ENCODE assay signal across 9 mouse cellular contexts in the genomic region with DNA sequence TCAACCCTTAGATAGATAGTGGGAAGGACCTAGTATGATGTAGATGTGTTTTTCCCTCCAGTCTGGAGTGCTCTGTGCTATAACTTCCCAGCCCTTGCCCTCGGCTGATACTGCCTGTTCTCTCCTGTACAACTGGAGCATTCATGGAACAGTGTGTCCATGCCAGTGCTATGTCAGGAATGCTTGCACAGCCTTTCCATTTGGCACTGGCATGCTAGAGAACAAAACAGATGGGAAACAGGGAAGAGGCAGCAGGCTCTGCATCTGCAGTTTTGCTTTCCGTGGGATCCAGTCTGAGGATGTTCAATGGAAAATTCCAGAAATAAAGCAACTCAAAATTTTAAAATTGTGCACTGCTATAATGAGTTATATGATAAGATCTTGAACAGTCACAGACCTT. TPM values are rescaled to one million over a fixed set of nuclear protein-coding genes. Genes with fewer than 3 reads are reported as not detected.
DNase-seq lines count a peak whose midpoint lies in the region; ATAC-seq and TF ChIP-seq lines count a peak whose summit lies in the region.
"Had no signal": no experiment of that assay in that cellular context is flagged by ENCODE, and none has a peak within 500 bp of the region (broad histone marks: within the 10 kb centered on the region; RNA-seq: fewer than 3 reads in every experiment).

No protein-coding gene starts in this region.

- no peaks in the 10 kb centered on the region for H3K9me3 ChIP-seq in liver, embryonic 11.5 days (ENCODE audit: control insufficient read depth, low read length)
- no peaks in the 10 kb centered on the region for H3K9me3 ChIP-seq in stomach, embryonic 16.5 days (replicated peaks; ENCODE audit: control insufficient read depth, low read length)
- no peaks in the 10 kb centered on the region for H3K9me3 ChIP-seq in midbrain, embryonic 11.5 days (ENCODE audit: control insufficient read depth, low read length)
- H3K9me3 ChIP-seq in intestine, embryonic 15.5 days = no peaks in the 10 kb centered on the region
- H3K9me3 ChIP-seq: liver, embryonic 15.5 days had no signal

- no peak overlapping the region for H3K4me2 ChIP-seq in liver, embryonic 11.5 days
- no peak overlapping the region for H3K4me2 ChIP-seq in stomach, embryonic 16.5 days (ENCODE audit: low read depth, low read length)
- no peak overlapping the region for H3K4me2 ChIP-seq in midbrain, embryonic 11.5 days
- no peak overlapping the region for H3K4me2 ChIP-seq in intestine, embryonic 15.5 days (replicated peaks)
- H3K4me2 ChIP-seq: liver, embryonic 15.5 days had no signal

- no peak for TF ChIP-seq POLR2A in liver, adult 2 months (IDR thresholded peaks at IDR 0.05; ENCODE audit: extremely low read depth, insufficient read depth, low read length)

- H3K79me2 ChIP-seq in liver, adult 2 months (ENCODE audit: control insufficient read depth, insufficient read depth, low read length) = 0 out of 2 replicates have a peak, but pooled peaks cover 4% of the 10 kb centered on the region

- H3K4me1 ChIP-seq in liver, adult 2 months (ENCODE audit: control insufficient read depth, insufficient read depth, low read length) = no peaks in the 10 kb centered on the region
- H3K4me1 ChIP-seq in liver, embryonic 11.5 days (replicated peaks; ENCODE audit: control insufficient read depth, insufficient read depth, low read length) = 0 out of 2 replicates have a peak, but pooled peaks cover 7% of the 10 kb centered on the region
- H3K4me1 ChIP-seq in stomach, embryonic 16.5 days (ENCODE audit: control insufficient read depth, insufficient read depth, low read length) = no peaks in the 10 kb centered on the region
- no peaks in the 10 kb centered on the region for H3K4me1 ChIP-seq in midbrain, embryonic 11.5 days (ENCODE audit: control insufficient read depth, insufficient read depth, low read length)
- H3K4me1 ChIP-seq in intestine, embryonic 15.5 days (replicated peaks) = no peaks in the 10 kb centered on the region

- no peak for TF ChIP-seq CTCF in liver, adult 2 months (IDR thresholded peaks at IDR 0.05; ENCODE audit: low read depth, low read length)

- peaks cover 13% of the 10 kb centered on the region for H3K36me3 ChIP-seq in liver, adult 2 months (ENCODE audit: control insufficient read depth, insufficient read depth, low read length)
- peaks cover 27% of the 10 kb centered on the region for H3K36me3 ChIP-seq in liver, embryonic 11.5 days (ENCODE audit: control insufficient read depth, insufficient read depth, low read length)
- 0 out of 2 replicates have a peak, but pooled peaks cover 10% of the 10 kb centered on the region for H3K36me3 ChIP-seq in stomach, embryonic 16.5 days (ENCODE audit: control insufficient read depth, insufficient read depth, low read length)
- peaks cover 2% of the 10 kb centered on the region; the same call in 1 of the 2 replicates for H3K36me3 ChIP-seq in midbrain, embryonic 11.5 days (ENCODE audit: control insufficient read depth, insufficient read depth, low read length)
- peaks cover 13% of the 10 kb centered on the region for H3K36me3 ChIP-seq in intestine, embryonic 15.5 days

- WGBS in liver, adult 2 months = 84% methylated on average over 2 of the region's 2 CpGs
- WGBS in liver, embryonic 11.5 days = 91% methylated on average over 2 of the region's 2 CpGs
- 64% methylated on average over 2 of the region's 2 CpGs for WGBS in stomach, embryonic 16.5 days
- 85% methylated on average over 2 of the region's 2 CpGs for WGBS in midbrain, embryonic 11.5 days
- WGBS in intestine, embryonic 15.5 days = 81% methylated on average over 2 of the region's 2 CpGs

- H3K27me3 ChIP-seq in liver, adult 2 months (ENCODE audit: control insufficient read depth, insufficient read depth, low read length) = no peaks in the 10 kb centered on the region
- no peaks in the 10 kb centered on the region for H3K27me3 ChIP-seq in liver, embryonic 11.5 days (replicated peaks; ENCODE audit: control insufficient read depth, insufficient read depth, low read length)
- no peaks in the 10 kb centered on the region for H3K27me3 ChIP-seq in stomach, embryonic 16.5 days (ENCODE audit: control insufficient read depth, insufficient read depth, low read length)
- H3K27me3 ChIP-seq in midbrain, embryonic 11.5 days (ENCODE audit: control insufficient read depth, insufficient read depth, low read length) = no peaks in the 10 kb centered on the region
- no peaks in the 10 kb centered on the region for H3K27me3 ChIP-seq in intestine, embryonic 15.5 days (replicated peaks)
- H3K27me3 ChIP-seq: liver, embryonic 15.5 days had no signal

- no peak overlapping the region for H3K27ac ChIP-seq in liver, adult 2 months (replicated peaks; ENCODE audit: insufficient read depth, low read depth, low read length)
- H3K27ac ChIP-seq in liver, embryonic 11.5 days (ENCODE audit: low read depth, low read length) = no peak overlapping the region
- H3K27ac ChIP-seq in stomach, embryonic 16.5 days (ENCODE audit: low read length) = peak overlapping the region; percentile 51; the same call in 1 of the 2 replicates
- H3K27ac ChIP-seq in midbrain, embryonic 11.5 days (ENCODE audit: low read depth, low read length) = no peak overlapping the region
- H3K27ac ChIP-seq in intestine, embryonic 15.5 days = no peak overlapping the region
- H3K27ac ChIP-seq: liver, embryonic 15.5 days had no signal

- no peak for ATAC-seq in liver, embryonic 11.5 days (replicated peaks; ENCODE audit: low FRiP score)
- no peak for ATAC-seq in stomach, embryonic 16.5 days (ENCODE audit: insufficient read depth, low FRiP score)
- no peak for ATAC-seq in midbrain, embryonic 11.5 days (ENCODE audit: low FRiP score)
- ATAC-seq in intestine, embryonic 15.5 days = no peak

- H3K9ac ChIP-seq in liver, adult 2 months (ENCODE audit: low read depth, low read length) = no peak overlapping the region
- H3K9ac ChIP-seq in liver, embryonic 11.5 days (ENCODE audit: low read depth, low read length) = no peak overlapping the region
- H3K9ac ChIP-seq in stomach, embryonic 16.5 days (ENCODE audit: low read length) = no peak overlapping the region
- H3K9ac ChIP-seq in midbrain, embryonic 11.5 days (ENCODE audit: low read length) = no peak overlapping the region
- no peak overlapping the region for H3K9ac ChIP-seq in intestine, embryonic 15.5 days
- H3K9ac ChIP-seq: liver, embryonic 15.5 days had no signal

- peak; percentile 22 for DNase-seq in liver, adult 2 months (ENCODE audit: extremely low read depth, low read depth, low spot score)
- DNase-seq in liver, embryonic 11.5 days (ENCODE audit: low spot score) = no peak
- DNase-seq in heart, adult 18-20 months = peak; percentile 57 to 87
- DNase-seq in layer of hippocampus, adult 9-11 months = peak; percentile 94
- no peak for DNase-seq in midbrain, embryonic 11.5 days (ENCODE audit: low spot score, missing footprints)
- DNase-seq in ovary, postnatal 10 days (ENCODE audit: low spot score) = no peak

- H3K4me3 ChIP-seq in liver, adult 2 months (ENCODE audit: insufficient read depth, low read depth, low read length) = no peak overlapping the region
- H3K4me3 ChIP-seq in liver, embryonic 11.5 days (ENCODE audit: low read depth, low read length) = no peak overlapping the region
- no peak overlapping the region for H3K4me3 ChIP-seq in stomach, embryonic 16.5 days (replicated peaks; ENCODE audit: low read length)
- no peak overlapping the region for H3K4me3 ChIP-seq in midbrain, embryonic 11.5 days (ENCODE audit: low read depth, low read length)
- H3K4me3 ChIP-seq in intestine, embryonic 15.5 days (replicated peaks) = no peak overlapping the region
- H3K4me3 ChIP-seq: liver, embryonic 15.5 days had no signal

RNA-seq across cellular contexts. Expression of a gene that starts 33.5 kb away (rescaled TPM):
- 18.9 and 19.3 TPM in 2 replicates for total RNA-seq in liver, adult 2 months (2014; rRNA removed)
- 21.3 and 32.9 TPM in 2 replicates for polyA plus RNA-seq in liver, adult 2 months (2012; rRNA removed)
- polyA plus RNA-seq in liver, embryonic 11.5 days (2014; fragmentation: Nextera tagmentation; extraction: Ambion mirVana) = 38.7 and 40.9 TPM in 2 replicates
- total RNA-seq in heart, adult 18-20 months (2021) = 10 to 100 TPM; 23.2 to 29.1 TPM
- 32.9 and 35.5 TPM in 2 replicates for polyA plus RNA-seq in stomach, embryonic 16.5 days (2015; fragmentation: Nextera tagmentation; extraction: Ambion mirVana)
- polyA plus RNA-seq in midbrain, embryonic 11.5 days (2014; fragmentation: Nextera tagmentation; extraction: Ambion mirVana) = 41.9 and 43.1 TPM in 2 replicates
- polyA plus RNA-seq in intestine, embryonic 15.5 days (2015; fragmentation: Nextera tagmentation; extraction: Ambion mirVana) = 29.2 and 32.5 TPM in 2 replicates

RNA-seq across cellular contexts. Expression of a gene that starts 49.5 kb away (rescaled TPM):
- 0.09 and 0.20 TPM in 2 replicates for total RNA-seq in liver, adult 2 months (2014; rRNA removed)
- 0.26 and 0.31 TPM in 2 replicates for polyA plus RNA-seq in liver, adult 2 months (2012; rRNA removed)
- 0.44 and 0.67 TPM in 2 replicates for polyA plus RNA-seq in liver, embryonic 11.5 days (2014; fragmentation: Nextera tagmentation; extraction: Ambion mirVana)
- under 1 TPM; 0.85 to 0.94 TPM for total RNA-seq in heart, adult 18-20 months (2021)
- polyA plus RNA-seq in stomach, embryonic 16.5 days (2015; fragmentation: Nextera tagmentation; extraction: Ambion mirVana) = 2.5 and 3.3 TPM in 2 replicates
- polyA plus RNA-seq in midbrain, embryonic 11.5 days (2014; fragmentation: Nextera tagmentation; extraction: Ambion mirVana) = 3.6 and 4.6 TPM in 2 replicates
- polyA plus RNA-seq in intestine, embryonic 15.5 days (2015; fragmentation: Nextera tagmentation; extraction: Ambion mirVana) = 4.0 and 4.6 TPM in 2 replicates

Comparison
In these comparisons a context has a peak if more than half of its experiments do, and no peak if none do; other contexts are left out.
1. DNase-seq: peak in liver, adult 2 months (single experiment), heart, adult 18-20 months (2 of 2) and layer of hippocampus, adult 9-11 months (single experiment); none in liver, embryonic 11.5 days (single experiment), midbrain, embryonic 11.5 days (single experiment) and ovary, postnatal 10 days (single experiment).